Mouse (Mus musculus): ENCODE data around the gene Ehmt2.
"Not testable (repeated sequence)": the region's sequence is repeated elsewhere in the genome, so short reads cannot be mapped to it uniquely, and the experiment has no call there.

- not testable (repeated sequence) for TF ChIP-seq CTCF (IDR thresholded peaks at IDR 0.05; ENCODE audit: borderline replicate concordance, control insufficient read depth, extremely low read depth, insufficient read depth, low read length, poor library complexity); POLR2A (IDR thresholded peaks at IDR 0.05; ENCODE audit: control insufficient read depth, extremely low read depth, insufficient read depth, low read length, poor library complexity)
Measured at GRCm38 (mm10) chr17:34948721-34949552, 50.7 kb downstream of the Ehmt2 start.
